ENCODE assay signal across 8 mouse cellular contexts in genomic region chrX:98937555-98938294, GRCm38 (mm10). TPM values are rescaled to one million over a fixed set of nuclear protein-coding genes. Genes with fewer than 3 reads are reported as not detected.
DNase-seq lines count a peak whose midpoint lies in the region; ATAC-seq and TF ChIP-seq lines count a peak whose summit lies in the region.

No protein-coding gene starts in this region.

- DNase-seq in c-Kit-positive CD71-positive TER-119-positive erythroid progenitor cells, embryonic 14.5 days (ENCODE audit: low spot score): peak; percentile 88
- peak; percentile 93 to 95 for DNase-seq in heart, postnatal 10 days
- DNase-seq in layer of hippocampus, adult 11-12 months (ENCODE audit: low spot score): peak; percentile 93
- DNase-seq in lung, adult 18-20 months: peak; percentile 93 to 94
- peak; percentile 90 for DNase-seq in testis, postnatal 14 days (ENCODE audit: low spot score)

- intact Hi-C loops in heart, postnatal 10 days (cut with DNase I): loop anchor here (2.0 to 5.0 kb wide), 3 partner anchors 19 to 235 kb away; partner anchors contain the start of gene Ophn1

- peak overlapping the region; percentile 86 for H3K4me3 ChIP-seq in E14TG2a.4 (replicated peaks; ENCODE audit: low read length)
- H3K4me3 ChIP-seq in forebrain, embryonic 12.5 days (replicated peaks): peak overlapping the region; percentile 53
- H3K4me3 ChIP-seq in neural tube, embryonic 15.5 days (replicated peaks): peak overlapping the region; percentile 61

- H3K4me1 ChIP-seq in E14TG2a.4 (replicated peaks; ENCODE audit: low read depth, low read length): peaks cover 7% of the 10 kb centered on the region
- H3K4me1 ChIP-seq in forebrain, embryonic 12.5 days: peaks cover 11% of the 10 kb centered on the region
- peaks cover 10% of the 10 kb centered on the region; the same call in 1 of the 2 replicates for H3K4me1 ChIP-seq in neural tube, embryonic 15.5 days

- peak overlapping the region; percentile 91 for H3K27ac ChIP-seq in forebrain, embryonic 12.5 days
- peak overlapping the region; percentile 92 for H3K27ac ChIP-seq in neural tube, embryonic 15.5 days (replicated peaks)

- H3K27me3 ChIP-seq in E14TG2a.4 (ENCODE audit: insufficient read depth, low read length): no peaks in the 10 kb centered on the region
- no peaks in the 10 kb centered on the region for H3K27me3 ChIP-seq in forebrain, embryonic 12.5 days
- H3K27me3 ChIP-seq in neural tube, embryonic 15.5 days (replicated peaks): no peaks in the 10 kb centered on the region

- peak overlapping the region; percentile 55 for H3K4me2 ChIP-seq in forebrain, embryonic 12.5 days
- peak overlapping the region; percentile 60 for H3K4me2 ChIP-seq in neural tube, embryonic 15.5 days

- peaks cover 14% of the 10 kb centered on the region for H3K36me3 ChIP-seq in E14TG2a.4 (ENCODE audit: insufficient read depth, low read length)
- no peaks in the 10 kb centered on the region for H3K36me3 ChIP-seq in forebrain, embryonic 12.5 days (replicated peaks)
- H3K36me3 ChIP-seq in neural tube, embryonic 15.5 days: no peaks in the 10 kb centered on the region

- no peaks in the 10 kb centered on the region for H3K9me3 ChIP-seq in E14TG2a.4 (ENCODE audit: low read length)
- H3K9me3 ChIP-seq in forebrain, embryonic 12.5 days: no peaks in the 10 kb centered on the region
- no peaks in the 10 kb centered on the region for H3K9me3 ChIP-seq in neural tube, embryonic 15.5 days (replicated peaks)

- peak overlapping the region; percentile 71 for H3K9ac ChIP-seq in forebrain, embryonic 12.5 days
- peak overlapping the region; percentile 65 for H3K9ac ChIP-seq in neural tube, embryonic 15.5 days (replicated peaks)

- ATAC-seq in forebrain, embryonic 12.5 days (ENCODE audit: low FRiP score): peak; percentile 90
- ATAC-seq in neural tube, embryonic 15.5 days (ENCODE audit: low FRiP score): peak; percentile 84

- TF ChIP-seq CTCF in E14TG2a.4 (conservative IDR thresholded peaks at IDR 0.05; ENCODE audit: low read length): peak; percentile 12; the same call in 1 of the 2 replicates

- whole genome bisulfite sequencing in forebrain, embryonic 12.5 days: 30% methylated on average over 56 of the region's 57 CpGs
- WGBS in neural tube, embryonic 15.5 days: 24% methylated on average over 56 of the region's 57 CpGs

RNA-seq across cellular contexts. Expression of gene Yipf6, which starts 1.6 kb away (rescaled TPM):
- 21.9 and 23.9 TPM in 2 replicates for polyA plus RNA-seq in forebrain, embryonic 12.5 days (2016; fragmentation: Nextera tagmentation; extraction: Ambion mirVana)
- total RNA-seq in heart, postnatal 10 days (2021): 10 to 100 TPM; 26.0 to 26.4 TPM
- polyA plus RNA-seq in neural tube, embryonic 15.5 days (2015; fragmentation: Nextera tagmentation; extraction: Ambion mirVana): 15.9 and 18.4 TPM in 2 replicates

RNA-seq across cellular contexts. Expression of gene Ophn1, which starts 46.9 kb away (rescaled TPM):
- polyA plus RNA-seq in forebrain, embryonic 12.5 days (2016; fragmentation: Nextera tagmentation; extraction: Ambion mirVana): 29.5 and 32.8 TPM in 2 replicates
- 10 to 100 TPM; 10.9 to 12.2 TPM for total RNA-seq in heart, postnatal 10 days (2021)
- 40.3 and 45.0 TPM in 2 replicates for polyA plus RNA-seq in neural tube, embryonic 15.5 days (2015; fragmentation: Nextera tagmentation; extraction: Ambion mirVana)

Comparison
In these comparisons a context has a peak if more than half of its experiments do, and no peak if none do; other contexts are left out.
1. Peak in every context shown above with its lines: DNase-seq, ATAC-seq, H3K4me3 ChIP-seq and H3K27ac ChIP-seq.